24 mouse cellular contexts compared by ENCODE assay signal in genomic region chr16:96677471-96677870, GRCm38 (mm10).
DNase-seq lines count a peak whose midpoint lies in the region; ATAC-seq and TF ChIP-seq lines count a peak whose summit lies in the region.
"Had no signal": no experiment of that assay in that cellular context is flagged by ENCODE, and none has a peak within 500 bp of the region (broad histone marks: within the 10 kb centered on the region; RNA-seq: fewer than 3 reads in every experiment).

No protein-coding gene starts in this region.

- H3K4me3 ChIP-seq in limb, embryonic 14.5 days (replicated peaks; ENCODE audit: low read length): no peak overlapping the region
- no peak overlapping the region for H3K4me3 ChIP-seq in limb, embryonic 10.5 days
- H3K4me3 ChIP-seq: embryonic facial prominence, embryonic 12.5 days; heart, embryonic 15.5 days; left cerebral cortex, adult 2 months; liver, embryonic 12.5 days; midbrain, embryonic 10.5 days had no signal

- WGBS in limb, embryonic 14.5 days: 37% methylated on average over 2 of the region's 2 CpGs
- 51% methylated on average over 2 of the region's 2 CpGs for WGBS in limb, embryonic 10.5 days

- H3K9ac ChIP-seq in limb, embryonic 14.5 days (ENCODE audit: low read depth, low read length, severe bottlenecking): no peak overlapping the region
- H3K9ac ChIP-seq: embryonic facial prominence, embryonic 12.5 days; heart, embryonic 15.5 days; liver, embryonic 12.5 days had no signal

- 0 out of 2 replicates have a peak, but pooled peaks cover 3% of the 10 kb centered on the region for H3K4me1 ChIP-seq in limb, embryonic 14.5 days (ENCODE audit: control insufficient read depth, insufficient read depth, low read length)
- no peaks in the 10 kb centered on the region for H3K4me1 ChIP-seq in limb, embryonic 10.5 days
- H3K4me1 ChIP-seq: embryonic facial prominence, embryonic 12.5 days; heart, embryonic 15.5 days; liver, embryonic 12.5 days had no signal

- no peak overlapping the region for H3K4me2 ChIP-seq in limb, embryonic 14.5 days (replicated peaks; ENCODE audit: low read depth, low read length, severe bottlenecking)
- H3K4me2 ChIP-seq: embryonic facial prominence, embryonic 12.5 days; heart, embryonic 15.5 days; liver, embryonic 12.5 days had no signal

- no peaks in the 10 kb centered on the region for H3K9me3 ChIP-seq in limb, embryonic 14.5 days (ENCODE audit: control insufficient read depth, low read length)
- H3K9me3 ChIP-seq in limb, embryonic 10.5 days (replicated peaks): no peaks in the 10 kb centered on the region
- H3K9me3 ChIP-seq: embryonic facial prominence, embryonic 12.5 days; heart, embryonic 15.5 days; liver, embryonic 12.5 days; midbrain, embryonic 10.5 days had no signal

- H3K27me3 ChIP-seq in limb, embryonic 14.5 days (ENCODE audit: control insufficient read depth, insufficient read depth, low read length): no peaks in the 10 kb centered on the region
- 0 out of 2 replicates have a peak, but pooled peaks cover 3% of the 10 kb centered on the region for H3K27me3 ChIP-seq in limb, embryonic 10.5 days (ENCODE audit: low read depth, poor library complexity, severe bottlenecking)
- H3K27me3 ChIP-seq: CH12.LX; embryonic facial prominence, embryonic 12.5 days; liver, embryonic 12.5 days had no signal

- no peak for TF ChIP-seq POLR2A in limb, embryonic 14.5 days (IDR thresholded peaks at IDR 0.05; ENCODE audit: borderline replicate concordance, extremely low read depth, insufficient read depth, insufficient read length)

- no peaks in the 10 kb centered on the region for H3K36me3 ChIP-seq in limb, embryonic 14.5 days (ENCODE audit: control insufficient read depth, insufficient read depth, low read length)
- no peaks in the 10 kb centered on the region for H3K36me3 ChIP-seq in limb, embryonic 10.5 days
- H3K36me3 ChIP-seq: embryonic facial prominence, embryonic 12.5 days; heart, embryonic 15.5 days; liver, embryonic 12.5 days; midbrain, embryonic 10.5 days had no signal

- no peak overlapping the region for H3K27ac ChIP-seq in limb, embryonic 14.5 days (replicated peaks; ENCODE audit: low read depth, low read length)
- no peak overlapping the region for H3K27ac ChIP-seq in limb, embryonic 10.5 days
- H3K27ac ChIP-seq: embryonic facial prominence, embryonic 12.5 days; heart, embryonic 15.5 days; left cerebral cortex, adult 2 months; liver, embryonic 12.5 days; midbrain, embryonic 10.5 days had no signal

- DNase-seq in adrenal gland, postnatal 36 days: peak; percentile 4 to 17
- no peak for DNase-seq in adrenal gland, adult 8-10 months
- DNase-seq in limb, embryonic 14.5 days (ENCODE audit: low spot score): peak; percentile 15
- DNase-seq in limb, embryonic 10.5 days (ENCODE audit: low spot score): no peak
- DNase-seq in ovary, postnatal 14 days (ENCODE audit: low spot score): peak; percentile 19
- DNase-seq in ovary, adult 18-20 months (ENCODE audit: low spot score): no peak
- DNase-seq: cerebellum, adult 9-11 months; gastrocnemius, postnatal 25 days; kidney, adult 8-10 months; kidney, postnatal 14 days; left cerebral cortex, postnatal 4 days; lung, postnatal 4 days; right cerebral cortex, postnatal 14 days; thymus, adult 18-20 months; thymus, postnatal 4 days had no signal

- no peak for ATAC-seq in limb, embryonic 14.5 days (ENCODE audit: low FRiP score, low read depth)
- ATAC-seq in megakaryocyte, adult 5-6 weeks (ENCODE audit: poor library complexity, severe bottlenecking): peak; percentile 8; the same call in 1 of the 2 replicates
- ATAC-seq: forebrain, embryonic 16.5 days; inflammation-experienced regulatory T-cells, adult 6 months had no signal

Comparison
In these comparisons a context has a peak if more than half of its experiments do, and no peak if none do; other contexts are left out.
1. DNase-seq: peak in adrenal gland, postnatal 36 days (2 of 2), limb, embryonic 14.5 days (single experiment) and ovary, postnatal 14 days (single experiment); none in adrenal gland, adult 8-10 months (single experiment), limb, embryonic 10.5 days (single experiment) and ovary, adult 18-20 months (single experiment).